Mouse (Mus musculus): ENCODE measurements around the gene Gm10160. TPM values are rescaled to one million over a fixed set of nuclear protein-coding genes. Genes with fewer than 3 reads are reported as not detected.

The Gm10160 gene
- polyA plus RNA-seq (2015; fragmentation: Nextera tagmentation; extraction: Ambion mirVana): not detected in 2 replicates

DNA sequence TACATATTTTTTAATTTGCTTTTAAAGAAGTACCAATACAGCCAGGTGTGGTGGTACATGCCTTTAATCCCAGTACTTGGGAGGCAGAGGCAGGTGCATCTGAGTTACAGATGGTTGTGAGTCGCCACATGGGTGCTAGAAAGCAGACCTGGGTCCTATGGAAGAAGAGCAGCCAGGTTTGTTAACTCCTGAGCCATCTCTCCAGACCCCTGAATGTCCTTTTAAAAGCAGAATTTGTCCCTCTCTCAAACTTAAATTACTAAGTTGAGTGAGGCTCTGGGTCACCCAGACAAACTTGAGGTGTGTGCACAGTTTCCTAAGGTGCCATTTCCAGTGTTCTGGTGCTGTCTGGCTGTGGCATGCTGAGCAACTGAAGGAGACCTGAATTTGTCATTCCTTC lies at the start of gene Gm10160:
Gm10160 (minus strand) TSS at position 101 of the 400 bp plus-strand sequence.
- no peak within 1 kb of the TSS for H3K27ac ChIP-seq
- ATAC-seq (replicated peaks): no peak
- WGBS: 76% methylated on average over 1 of the region's 1 CpGs

DNA sequence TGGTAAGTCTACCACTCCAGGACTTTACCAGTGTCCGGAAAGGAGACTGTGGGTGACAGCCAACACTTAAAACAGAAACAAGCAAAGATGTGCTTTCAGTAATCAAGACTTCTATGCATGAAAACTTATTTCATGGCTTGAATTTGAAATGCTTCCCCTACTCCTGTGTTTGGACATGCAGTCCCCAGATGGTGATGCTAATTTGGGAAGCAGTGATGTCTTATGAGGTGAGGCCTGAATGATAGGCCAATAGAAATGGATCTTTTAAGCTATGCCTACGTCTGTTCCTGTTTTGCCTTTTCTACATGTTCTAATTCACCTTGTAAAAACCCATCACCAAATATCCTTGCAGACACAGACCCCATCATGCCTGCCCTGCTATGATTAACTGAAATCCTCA lies 49.3 kb upstream of the Gm10160 start:
- Histone ChIP-seq H3K27me3 (replicated peaks) (no peaks in the 10 kb centered on the region), H3K9me3 (no peaks in the 10 kb centered on the region), H3K4me3 (no peak overlapping the region), H3K36me3 (replicated peaks) (no peaks in the 10 kb centered on the region), H3K4me1 (no peaks in the 10 kb centered on the region), H3K27ac (no peak overlapping the region), H3K9ac (no peak overlapping the region), H3K4me2 (no peak overlapping the region)
- no peak for ATAC-seq (replicated peaks)
- 93% methylated on average over 2 of the region's 2 CpGs for WGBS

More for the DNA sequence above, at the start of gene Gm10160:
- Histone ChIP-seq H3K4me1 (peaks cover 22% of the 10 kb centered on the region), H3K36me3 (replicated peaks) (no peaks in the 10 kb centered on the region), H3K9me3 (no peaks in the 10 kb centered on the region), H3K4me2 (no peak within 1 kb of the TSS), H3K9ac (no peak within 1 kb of the TSS), H3K27me3 (replicated peaks) (peaks cover 16% of the 10 kb centered on the region), H3K4me3 (no peak within 1 kb of the TSS)

DNA sequence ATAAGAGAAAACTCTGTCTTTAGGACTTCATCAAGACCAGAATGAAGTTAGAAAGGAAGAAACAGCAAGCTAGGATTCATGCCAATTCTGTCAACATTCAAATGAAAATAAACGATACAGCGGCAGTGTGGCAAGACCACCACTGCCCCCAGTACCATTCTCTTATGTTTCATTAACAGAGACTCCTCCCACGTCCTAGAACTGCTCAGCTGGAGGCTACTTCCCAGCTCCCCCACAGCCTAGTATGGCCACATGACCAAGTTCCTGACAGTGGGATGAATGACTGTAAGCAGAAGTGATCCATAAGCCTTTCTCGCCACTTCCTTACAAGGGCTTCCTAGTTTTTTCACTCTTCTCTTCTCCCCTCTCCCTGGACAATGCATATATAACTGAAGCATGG lies 48.5 kb upstream of the Gm10160 start:
- H3K4me2 ChIP-seq: no peak overlapping the region
- no peaks in the 10 kb centered on the region for H3K27me3 ChIP-seq (replicated peaks)
- WGBS: 69% methylated on average over 4 of the region's 4 CpGs
- H3K9ac ChIP-seq: no peak overlapping the region
- H3K4me1 ChIP-seq: no peaks in the 10 kb centered on the region
- no peak overlapping the region for H3K27ac ChIP-seq
- H3K9me3 ChIP-seq: no peaks in the 10 kb centered on the region
- 0 out of 2 replicates have a peak, but pooled peaks cover 2% of the 10 kb centered on the region for H3K36me3 ChIP-seq (replicated peaks)
- H3K4me3 ChIP-seq: no peak overlapping the region
- ATAC-seq (replicated peaks): no peak

DNA sequence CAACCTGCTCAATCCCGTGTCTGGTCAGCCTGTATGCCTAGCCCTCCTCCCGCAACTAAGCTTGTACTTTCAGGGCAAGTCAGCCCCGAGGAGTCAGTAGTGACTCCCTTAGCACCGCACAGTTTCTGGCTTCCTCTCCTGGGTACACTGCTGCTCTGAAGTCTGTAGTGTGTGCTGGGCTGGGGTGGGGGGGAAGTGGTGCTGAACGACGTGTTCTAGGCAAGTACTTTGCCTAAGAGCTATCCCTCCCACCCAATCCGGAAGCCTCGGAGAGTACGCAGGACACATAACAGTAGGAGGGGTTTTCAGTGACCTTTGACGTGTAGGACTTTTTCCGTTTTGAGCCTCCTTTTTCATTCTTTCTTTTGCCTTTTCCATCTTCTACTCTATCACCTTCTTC lies 43.8 kb upstream of the Gm10160 start:
- 83% methylated on average over 11 of the region's 11 CpGs for WGBS
- Histone ChIP-seq H3K4me2 (no peak overlapping the region), H3K36me3 (replicated peaks) (0 out of 2 replicates have a peak, but pooled peaks cover 2% of the 10 kb centered on the region), H3K4me1 (no peaks in the 10 kb centered on the region), H3K9ac (no peak overlapping the region), H3K9me3 (no peaks in the 10 kb centered on the region), H3K27ac (no peak overlapping the region), H3K27me3 (replicated peaks) (no peaks in the 10 kb centered on the region), H3K4me3 (no peak overlapping the region)
- ATAC-seq (replicated peaks): no peak

DNA sequence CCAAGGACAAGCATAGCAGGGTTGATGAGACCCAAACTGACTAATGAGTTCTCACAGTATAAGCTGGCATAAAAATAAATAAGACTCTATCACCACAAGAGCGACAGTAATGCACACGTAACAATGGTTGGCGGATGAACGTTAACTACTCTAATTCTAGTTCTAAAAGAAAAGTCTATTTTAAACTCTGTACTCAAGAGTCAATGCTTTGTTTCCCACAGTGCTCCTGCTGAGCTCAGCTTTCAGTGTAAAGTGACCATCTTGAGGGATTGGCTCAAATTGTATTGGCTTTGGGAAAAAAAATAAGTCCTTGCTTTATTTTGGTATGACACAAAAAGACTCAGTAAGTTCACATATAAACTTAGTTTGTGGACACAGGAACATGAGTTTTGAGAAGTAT lies 29.5 kb upstream of the Gm10160 start:
- H3K36me3 ChIP-seq (replicated peaks): no peaks in the 10 kb centered on the region
- H3K27ac ChIP-seq: no peak overlapping the region
- no peaks in the 10 kb centered on the region for H3K9me3 ChIP-seq
- no peak overlapping the region for H3K4me2 ChIP-seq
- no peaks in the 10 kb centered on the region for H3K4me1 ChIP-seq
- H3K4me3 ChIP-seq: no peak overlapping the region
- 64% methylated on average over 4 of the region's 4 CpGs for WGBS
- H3K27me3 ChIP-seq (replicated peaks): no peaks in the 10 kb centered on the region
- H3K9ac ChIP-seq: no peak overlapping the region
- no peak for ATAC-seq (replicated peaks)

DNA sequence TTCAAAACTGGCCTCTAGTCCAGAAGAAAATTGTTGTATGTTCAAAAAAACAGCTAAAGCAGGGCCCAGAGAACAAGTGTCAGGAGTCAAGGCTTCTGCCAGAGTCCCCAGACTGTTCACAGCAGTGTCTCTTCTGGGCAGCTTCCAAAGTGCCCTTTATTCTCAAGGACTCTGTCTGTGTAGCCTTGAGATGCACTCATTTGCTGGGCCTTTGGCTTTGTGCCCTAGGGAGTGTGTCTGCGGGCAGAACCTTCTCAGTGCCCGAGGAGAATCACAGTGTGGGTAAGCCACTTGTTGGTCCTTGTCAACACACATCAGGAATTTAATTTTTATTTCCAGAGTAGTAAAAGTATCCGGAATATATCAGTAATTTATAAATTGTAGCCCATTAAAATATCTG lies 26.0 kb upstream of the Gm10160 start:
- H3K36me3 ChIP-seq (replicated peaks): no peaks in the 10 kb centered on the region
- whole genome bisulfite sequencing: 83% methylated on average over 3 of the region's 3 CpGs

DNA sequence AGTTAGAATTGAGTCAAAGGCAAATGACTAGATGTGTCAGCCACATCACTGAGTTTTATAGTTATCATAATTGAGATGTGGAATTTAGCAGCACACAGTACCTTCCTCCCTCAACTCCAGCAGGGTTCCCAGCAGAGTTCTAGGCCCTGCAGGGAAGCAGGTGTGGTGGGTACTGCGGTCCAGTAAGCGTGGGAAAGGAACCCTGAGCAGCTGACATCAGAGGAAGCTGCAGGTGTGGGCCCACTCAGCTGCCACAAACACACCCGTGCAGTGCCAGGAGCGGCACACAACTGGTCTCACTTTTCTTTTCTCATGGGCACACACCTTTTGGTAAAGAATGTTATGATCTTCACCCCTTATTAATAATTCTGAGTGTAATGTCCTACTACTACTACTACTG lies 25.2 kb upstream of the Gm10160 start:
- 94% methylated on average over 4 of the region's 4 CpGs for WGBS
- H3K36me3 ChIP-seq (replicated peaks): no peaks in the 10 kb centered on the region

More for the DNA sequence above, 26.0 kb upstream of the Gm10160 start:
- Histone ChIP-seq H3K27me3 (replicated peaks) (no peaks in the 10 kb centered on the region), H3K27ac (no peak overlapping the region), H3K9me3 (no peaks in the 10 kb centered on the region), H3K4me3 (no peak overlapping the region), H3K9ac (no peak overlapping the region), H3K4me2 (no peak overlapping the region), H3K4me1 (no peaks in the 10 kb centered on the region)
- ATAC-seq (replicated peaks): no peak

DNA sequence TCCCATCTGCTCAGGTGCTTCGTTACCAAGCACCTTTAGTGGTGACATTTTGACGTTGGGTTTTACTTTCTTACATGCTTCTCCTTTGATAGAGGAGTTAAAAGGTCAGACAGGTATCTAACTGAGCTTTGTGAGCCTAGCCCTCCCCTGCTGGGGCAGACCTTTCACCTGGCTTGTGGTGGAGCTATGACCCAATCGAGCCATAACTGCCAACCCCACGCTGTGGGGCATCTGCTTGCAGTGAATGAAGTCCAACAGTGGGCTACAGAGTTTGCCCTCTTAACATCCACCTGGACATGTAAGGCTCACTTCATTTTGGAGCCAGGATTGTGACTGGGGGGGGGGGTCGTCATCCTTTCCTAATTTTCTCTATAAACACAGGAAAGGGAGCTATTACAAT lies 24.7 kb upstream of the Gm10160 start:
- ATAC-seq (replicated peaks): no peak

More for the DNA sequence above, 25.2 kb upstream of the Gm10160 start:
- ATAC-seq (replicated peaks): no peak
- no peak overlapping the region for H3K27ac ChIP-seq
- no peaks in the 10 kb centered on the region for H3K27me3 ChIP-seq (replicated peaks)
- no peak overlapping the region for H3K4me3 ChIP-seq
- H3K4me1 ChIP-seq: no peaks in the 10 kb centered on the region
- H3K9me3 ChIP-seq: no peaks in the 10 kb centered on the region
- no peak overlapping the region for H3K9ac ChIP-seq
- no peak overlapping the region for H3K4me2 ChIP-seq

DNA sequence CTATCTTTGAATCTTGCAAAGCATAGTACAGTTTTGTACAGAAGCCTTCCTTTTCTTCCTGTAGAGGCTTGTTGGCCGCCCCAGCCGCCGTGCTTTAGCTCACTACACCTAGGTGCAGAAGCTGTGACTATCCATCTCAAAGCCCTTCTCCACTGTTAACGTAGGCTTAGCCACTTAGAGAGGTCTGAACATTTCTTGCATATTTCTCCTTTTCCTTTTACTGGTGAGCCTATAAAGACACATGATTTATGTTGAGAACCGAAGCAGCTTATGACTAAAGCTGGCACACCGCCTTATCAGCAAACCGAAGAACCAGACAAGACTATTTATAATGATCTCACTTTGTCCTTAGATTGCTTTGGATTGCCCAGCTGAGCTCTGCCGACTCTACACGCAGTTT lies 19.8 kb upstream of the Gm10160 start:
- Histone ChIP-seq H3K4me1 (no peaks in the 10 kb centered on the region), H3K4me3 (no peak overlapping the region), H3K4me2 (no peak overlapping the region), H3K9ac (no peak overlapping the region), H3K36me3 (replicated peaks) (no peaks in the 10 kb centered on the region), H3K9me3 (no peaks in the 10 kb centered on the region), H3K27ac (no peak overlapping the region), H3K27me3 (replicated peaks) (no peaks in the 10 kb centered on the region)
- no peak for ATAC-seq (replicated peaks)
- 79% methylated on average over 9 of the region's 9 CpGs for WGBS

More for the DNA sequence above, 24.7 kb upstream of the Gm10160 start:
- H3K36me3 ChIP-seq (replicated peaks): no peaks in the 10 kb centered on the region
- WGBS: 79% methylated on average over 5 of the region's 5 CpGs
- no peak overlapping the region for H3K9ac ChIP-seq
- H3K4me2 ChIP-seq: no peak overlapping the region
- H3K27ac ChIP-seq: no peak overlapping the region
- no peaks in the 10 kb centered on the region for H3K4me1 ChIP-seq
- no peaks in the 10 kb centered on the region for H3K27me3 ChIP-seq (replicated peaks)
- no peaks in the 10 kb centered on the region for H3K9me3 ChIP-seq
- H3K4me3 ChIP-seq: no peak overlapping the region

DNA sequence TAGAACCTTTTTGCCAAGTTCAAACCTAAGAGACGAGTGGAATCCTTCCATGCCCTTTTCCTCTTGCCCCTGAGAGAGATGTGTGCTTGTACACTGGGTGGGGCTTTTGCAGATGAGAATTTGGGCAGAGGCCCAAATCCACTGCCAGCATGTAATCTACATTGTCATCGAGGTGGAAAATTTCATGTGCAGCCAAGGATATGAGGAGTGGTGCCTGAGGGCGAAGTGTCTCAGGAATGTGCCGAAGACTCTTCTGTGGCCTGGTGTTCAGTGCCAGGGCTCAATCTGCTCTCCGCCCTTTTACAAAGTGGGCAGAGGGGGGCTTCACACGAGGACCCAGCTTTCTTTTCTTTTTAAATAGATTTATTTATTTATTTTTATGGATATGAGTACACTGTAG lies 19.0 kb upstream of the Gm10160 start:
- no peaks in the 10 kb centered on the region for H3K27me3 ChIP-seq (replicated peaks)
- H3K4me1 ChIP-seq: no peaks in the 10 kb centered on the region
- no peaks in the 10 kb centered on the region for H3K36me3 ChIP-seq (replicated peaks)
- no peak overlapping the region for H3K27ac ChIP-seq
- 71% methylated on average over 6 of the region's 6 CpGs for WGBS
- H3K4me3 ChIP-seq: no peak overlapping the region
- H3K9me3 ChIP-seq: no peaks in the 10 kb centered on the region
- no peak for ATAC-seq (replicated peaks)
- no peak overlapping the region for H3K4me2 ChIP-seq
- H3K9ac ChIP-seq: no peak overlapping the region

DNA sequence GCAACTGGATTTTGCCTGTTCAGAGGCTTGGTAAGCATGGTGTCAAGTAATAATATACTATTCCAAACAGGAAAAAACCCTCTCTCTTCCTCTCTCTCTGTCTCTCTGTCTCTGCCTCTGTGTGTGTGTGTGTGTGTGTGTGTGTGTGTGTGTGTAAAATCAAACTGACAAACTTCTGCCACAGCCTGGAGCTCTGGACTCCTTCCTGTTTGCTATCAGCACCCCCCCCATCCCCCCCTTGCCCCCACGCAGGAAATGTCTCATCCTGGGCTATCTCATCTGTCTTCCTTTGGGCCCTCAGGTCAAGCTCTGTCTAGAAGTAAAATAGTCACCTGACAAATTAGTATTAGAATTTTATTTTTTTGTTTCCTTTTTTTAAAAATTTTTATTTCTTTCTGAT lies 18.2 kb upstream of the Gm10160 start:
- H3K36me3 ChIP-seq (replicated peaks): no peaks in the 10 kb centered on the region
- no peak for ATAC-seq (replicated peaks)
- no peak overlapping the region for H3K9ac ChIP-seq
- no peaks in the 10 kb centered on the region for H3K9me3 ChIP-seq
- no peak overlapping the region for H3K4me2 ChIP-seq
- no peaks in the 10 kb centered on the region for H3K27me3 ChIP-seq (replicated peaks)
- H3K27ac ChIP-seq: no peak overlapping the region
- WGBS: 55% methylated on average over 1 of the region's 1 CpGs
- H3K4me3 ChIP-seq: no peak overlapping the region
- H3K4me1 ChIP-seq: no peaks in the 10 kb centered on the region

DNA sequence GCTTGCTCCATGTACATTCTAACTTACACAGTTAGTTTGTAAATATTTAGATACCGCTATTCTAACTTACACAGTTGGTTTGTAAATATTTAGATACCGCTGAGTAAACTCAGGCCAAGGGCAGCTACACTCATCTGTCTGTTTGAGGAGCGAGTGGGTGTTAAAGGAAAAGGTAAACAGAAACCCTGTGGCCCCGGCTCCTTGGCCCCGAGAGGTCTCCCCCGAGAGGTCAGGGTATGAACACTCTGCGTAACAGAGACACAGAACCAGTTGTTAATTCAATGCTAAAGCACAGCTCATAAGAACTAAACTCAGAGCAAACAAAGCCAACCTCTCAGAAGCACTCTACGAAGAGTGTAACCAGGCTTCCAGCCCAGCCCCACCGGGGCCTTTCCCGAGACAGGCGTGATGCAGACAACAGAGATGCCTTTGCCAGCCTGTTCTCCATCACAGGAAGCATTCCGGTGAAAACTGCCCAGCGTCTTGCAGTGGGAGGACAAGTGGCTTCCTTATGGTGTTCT lies 17.0 kb upstream of the Gm10160 start:
- H3K9ac ChIP-seq: no peak overlapping the region
- no peak overlapping the region for H3K27ac ChIP-seq
- H3K36me3 ChIP-seq (replicated peaks): no peaks in the 10 kb centered on the region
- no peak overlapping the region for H3K4me2 ChIP-seq
- no peaks in the 10 kb centered on the region for H3K4me1 ChIP-seq
- 85% methylated on average over 13 of the region's 13 CpGs for WGBS
- ATAC-seq (replicated peaks): no peak
- no peaks in the 10 kb centered on the region for H3K9me3 ChIP-seq
- no peaks in the 10 kb centered on the region for H3K27me3 ChIP-seq (replicated peaks)
- H3K4me3 ChIP-seq: no peak overlapping the region

DNA sequence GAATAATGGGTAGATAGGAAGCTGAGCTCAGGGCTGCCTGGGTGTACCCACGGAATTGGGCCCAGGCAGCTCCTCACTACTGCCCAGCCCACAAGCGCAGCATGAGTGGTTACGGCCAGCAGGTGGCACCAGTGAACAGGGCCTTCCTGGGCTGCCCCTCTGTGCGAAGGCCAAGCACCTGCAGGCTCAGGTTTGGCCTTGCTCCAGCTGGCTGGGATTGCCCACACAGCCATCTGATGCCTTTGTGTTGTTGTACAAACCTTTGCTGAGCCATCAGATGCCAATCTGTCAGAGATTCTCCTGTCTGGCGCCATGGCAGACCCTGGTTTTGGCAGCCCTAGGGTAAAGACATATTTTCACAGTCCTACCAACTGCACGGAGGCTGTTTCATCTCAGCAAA lies 12.6 kb upstream of the Gm10160 start:
- no peaks in the 10 kb centered on the region for H3K36me3 ChIP-seq (replicated peaks)
- 27% methylated on average over 6 of the region's 6 CpGs for WGBS
- no peak overlapping the region for H3K27ac ChIP-seq
- H3K4me1 ChIP-seq: no peaks in the 10 kb centered on the region
- H3K4me3 ChIP-seq: no peak overlapping the region
- no peaks in the 10 kb centered on the region for H3K9me3 ChIP-seq
- no peak overlapping the region for H3K9ac ChIP-seq
- H3K27me3 ChIP-seq (replicated peaks): no peaks in the 10 kb centered on the region
- no peak overlapping the region for H3K4me2 ChIP-seq
- peak; percentile 66 for ATAC-seq (replicated peaks)
